Mouse (Mus musculus): ENCODE data around the gene Ncapd2.
A peak's percentile ranks its signal among the peaks of the same experiment; 100 is the strongest.

Gene Ncapd2

DNA sequence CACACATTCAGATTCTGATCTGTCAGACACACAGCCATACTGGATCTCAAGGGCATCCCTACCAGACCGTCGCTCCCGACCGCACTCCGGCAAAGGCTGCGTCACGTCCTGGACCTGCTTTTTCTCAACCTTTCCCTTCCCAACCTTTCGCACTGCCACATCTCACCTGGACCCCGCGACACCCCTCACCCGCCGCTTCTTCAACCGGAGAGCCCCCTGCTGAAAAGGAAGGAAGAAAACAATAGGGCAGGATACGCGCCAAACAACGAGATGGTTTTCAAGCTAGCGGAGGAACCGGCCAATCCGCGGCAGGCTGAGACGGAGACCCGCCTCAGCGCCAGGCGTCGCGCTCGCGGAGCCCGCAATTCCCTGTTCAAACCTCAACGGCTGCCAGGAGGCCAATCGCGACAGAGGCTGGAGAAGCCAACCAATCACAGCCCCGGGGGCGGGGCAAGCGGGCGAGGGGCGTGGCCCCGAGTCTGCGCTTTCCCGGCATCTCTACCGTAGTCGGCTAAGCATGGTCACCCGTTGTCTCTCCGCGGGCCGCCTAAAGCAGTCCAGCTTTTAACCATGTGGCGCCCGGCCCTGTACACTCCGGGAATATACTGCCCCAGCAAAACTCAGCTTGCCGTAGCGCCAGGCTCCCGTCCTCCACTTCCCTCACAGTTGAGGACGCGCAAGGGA is at the start of gene Ncapd2, which contains the start of gene Mrpl51:
TSS of gene Ncapd2 (minus strand) at position 370 of the 684 bp plus-strand sequence.
TSS of gene Mrpl51 (plus strand) at position 470 of the 684 bp plus-strand sequence.
- DNase-seq: peak; percentile 97

DNA sequence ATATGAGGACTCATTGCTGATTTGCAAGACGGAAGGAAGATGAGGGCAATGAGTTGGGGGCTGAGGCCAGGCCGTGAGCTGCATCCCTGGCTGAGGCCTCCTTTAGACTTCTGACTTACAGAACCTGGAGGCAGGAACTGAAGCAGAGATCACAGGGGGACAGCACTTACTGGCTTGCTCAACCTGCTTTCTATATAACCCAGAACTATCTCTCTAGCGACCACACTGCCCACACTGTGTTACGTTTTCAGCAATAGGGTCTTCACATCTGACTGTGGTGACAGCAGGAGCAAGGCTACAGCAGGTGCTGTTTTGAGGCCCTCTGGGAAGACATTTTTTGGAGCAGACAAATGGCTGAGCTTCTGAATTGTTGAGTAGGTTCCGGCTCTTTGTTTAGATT is 49.1 kb upstream of the Ncapd2 start:
- DNase-seq: no peak

DNA sequence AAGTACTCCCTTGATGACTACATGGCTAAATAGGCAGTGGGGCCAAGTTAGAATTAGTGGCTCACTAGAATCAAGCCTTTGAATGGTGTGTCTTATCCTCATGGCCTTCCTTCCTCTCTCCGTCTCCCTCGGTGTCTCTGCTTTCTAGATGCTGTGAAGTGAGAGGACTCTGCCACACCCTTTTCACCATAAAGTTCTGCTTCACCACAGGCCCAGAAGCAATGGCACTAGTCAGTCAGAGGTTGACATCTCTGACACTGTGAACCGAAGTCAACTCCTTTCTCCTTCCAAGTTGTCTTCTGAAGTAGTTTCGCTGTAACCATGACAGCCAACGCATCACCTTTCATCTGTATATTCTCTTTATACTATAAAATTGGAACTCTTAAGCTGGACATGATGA is 48.0 kb upstream of the Ncapd2 start:
- no peak for DNase-seq

DNA sequence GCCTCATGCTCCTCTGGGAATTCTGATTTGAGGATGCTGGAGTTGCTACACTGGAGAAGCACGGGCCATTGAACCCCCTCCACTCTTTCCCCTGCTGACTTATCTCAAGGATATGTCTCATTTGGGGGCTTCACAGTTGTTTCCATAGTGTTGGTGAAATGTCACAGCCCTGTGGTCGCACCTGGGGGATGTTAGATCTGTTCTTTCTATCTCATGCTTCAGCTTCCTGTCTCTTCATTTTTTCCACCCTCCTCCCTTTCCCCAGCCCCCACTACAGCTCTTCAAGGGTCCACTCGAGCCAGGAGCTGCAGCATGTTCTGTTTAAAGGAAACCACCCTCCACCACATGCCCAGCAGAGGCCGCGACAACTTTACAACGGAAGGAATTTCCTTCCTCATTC is 46.9 kb upstream of the Ncapd2 start:
- DNase-seq: no peak

DNA sequence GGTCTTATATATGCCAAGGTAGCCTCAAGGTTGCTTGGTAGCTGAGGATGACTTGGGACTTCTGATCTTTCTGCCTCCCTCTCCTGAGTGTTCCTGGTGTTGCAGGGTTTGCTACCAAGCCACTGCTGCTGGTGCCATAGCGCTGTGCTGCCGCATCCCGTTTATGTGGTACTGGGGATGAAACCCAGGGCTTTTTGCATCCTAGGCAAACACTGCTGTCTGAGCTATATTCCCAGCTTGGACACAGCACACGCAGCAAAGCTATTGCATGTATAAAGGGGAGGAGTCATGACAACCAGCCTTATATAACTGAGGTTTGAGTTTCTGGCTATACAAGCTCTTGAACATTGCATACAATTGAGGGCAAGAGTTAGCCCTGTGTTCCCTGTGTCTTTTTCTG is 45.9 kb upstream of the Ncapd2 start:
- no peak for DNase-seq

DNA sequence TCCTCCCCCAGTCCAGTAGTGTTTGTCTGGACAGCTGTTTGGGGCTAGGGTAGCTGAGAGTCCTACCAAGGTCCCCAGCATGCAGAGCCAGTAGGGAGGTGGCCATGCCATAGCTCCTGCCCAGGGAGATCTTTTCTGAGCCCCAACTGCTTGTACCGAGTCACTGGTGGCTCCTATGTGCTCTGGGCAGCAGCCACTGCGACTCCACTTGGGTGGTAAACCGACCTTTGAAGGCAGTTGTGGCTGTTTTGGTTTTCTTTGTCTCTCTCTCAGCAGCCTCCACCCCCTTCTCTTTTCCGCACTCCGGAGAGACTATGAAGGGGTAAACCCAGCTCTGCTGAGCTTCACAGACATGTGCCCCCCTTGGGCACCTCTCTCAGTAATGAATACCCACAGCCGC is 45.3 kb upstream of the Ncapd2 start, which contains the start of gene Cd27:
TSS of gene Cd27 (minus strand) at position 229 of the 400 bp plus-strand sequence.
- no peak for DNase-seq

DNA sequence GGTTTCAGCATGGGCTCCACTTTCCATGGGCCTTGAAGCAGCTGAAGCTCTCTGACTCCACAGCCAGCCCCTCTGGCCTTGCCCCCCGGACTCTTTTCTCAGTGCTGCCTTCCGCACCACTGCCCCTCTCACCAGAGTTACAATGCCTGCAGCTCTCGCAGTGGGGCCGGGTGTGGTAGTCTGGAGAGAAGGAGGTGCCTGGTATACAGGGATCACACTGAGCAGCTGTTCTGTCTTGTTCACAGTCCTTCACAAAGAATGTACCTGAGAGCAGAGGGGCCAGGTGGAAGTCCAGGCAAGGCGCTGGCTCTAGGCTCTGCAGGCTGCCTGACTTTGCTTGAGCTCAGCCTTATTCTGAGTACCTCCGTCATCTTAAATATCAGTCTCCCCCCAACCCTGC is 44.8 kb upstream of the Ncapd2 start:
- no peak for DNase-seq

DNA sequence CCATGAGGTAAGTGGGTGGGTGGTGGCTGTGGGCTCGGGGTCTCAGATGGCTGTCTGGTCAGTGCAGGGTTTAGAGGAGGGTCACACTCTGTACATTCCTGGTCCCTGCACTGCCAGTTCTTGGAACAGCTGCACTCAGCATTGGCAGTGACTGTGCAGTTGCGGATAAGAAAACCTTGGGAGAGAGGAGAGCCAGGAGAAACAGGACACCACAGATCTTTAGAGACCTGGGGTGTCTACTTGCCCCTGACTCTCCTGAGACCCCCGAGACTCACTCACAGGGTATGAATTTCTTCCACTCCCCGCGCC is 43.0 kb upstream of the Ncapd2 start:
- DNase-seq: no peak

DNA sequence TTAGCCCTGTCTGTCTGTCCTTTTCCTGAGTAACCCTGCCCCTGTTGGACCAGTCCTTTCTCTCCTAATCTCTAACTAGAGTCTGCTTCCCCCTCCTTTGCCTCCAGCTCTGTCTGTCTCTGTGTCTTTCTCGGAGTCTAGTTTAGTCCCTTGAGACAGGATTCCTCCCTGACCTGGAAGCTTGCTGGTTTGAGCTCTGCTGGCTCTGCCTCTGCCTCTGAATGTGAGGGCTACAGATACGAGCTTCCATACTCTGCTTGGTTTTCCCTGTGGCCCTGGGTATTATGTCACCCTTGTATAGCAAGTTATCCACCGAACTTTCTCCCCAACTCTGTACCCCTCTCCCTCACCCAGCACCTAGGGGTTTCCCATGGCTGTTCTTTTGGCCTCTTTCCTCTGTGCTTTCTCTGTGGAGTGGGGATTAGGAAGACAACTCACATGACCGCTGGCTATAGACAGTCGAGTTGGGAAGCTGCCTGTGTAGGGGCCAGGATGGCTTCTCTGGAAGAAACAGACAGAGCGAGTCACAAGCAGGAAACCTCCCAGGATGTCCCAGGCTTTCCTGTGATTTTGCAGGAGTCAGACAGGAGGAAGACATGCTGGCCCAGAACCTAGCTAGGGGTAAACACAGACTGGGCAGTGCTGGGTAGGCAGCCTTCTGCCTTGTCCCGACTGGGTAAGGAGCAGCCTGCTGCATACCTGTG is 42.5 kb upstream of the Ncapd2 start:
- peak; percentile 25 for DNase-seq

DNA sequence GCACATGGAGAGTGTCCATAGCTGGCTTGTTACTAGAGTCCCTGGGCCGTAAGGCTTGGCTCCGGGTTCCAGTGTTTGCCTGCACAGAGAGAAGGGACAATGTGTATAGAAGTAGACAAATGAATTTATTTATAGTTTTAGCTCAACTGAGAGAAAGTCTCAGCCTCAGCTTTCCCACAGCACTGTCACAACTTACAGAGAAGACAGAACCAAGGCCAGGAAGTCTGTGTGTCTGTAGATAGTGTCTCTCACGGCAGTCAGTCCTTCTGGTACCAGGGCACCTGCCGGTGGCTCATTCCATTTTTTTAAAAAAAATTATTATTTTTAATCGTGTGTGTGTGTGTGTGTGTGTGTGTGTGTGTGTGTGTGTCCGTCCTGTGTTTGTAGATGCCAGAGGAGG is 41.0 kb upstream of the Ncapd2 start:
- DNase-seq: no peak

DNA sequence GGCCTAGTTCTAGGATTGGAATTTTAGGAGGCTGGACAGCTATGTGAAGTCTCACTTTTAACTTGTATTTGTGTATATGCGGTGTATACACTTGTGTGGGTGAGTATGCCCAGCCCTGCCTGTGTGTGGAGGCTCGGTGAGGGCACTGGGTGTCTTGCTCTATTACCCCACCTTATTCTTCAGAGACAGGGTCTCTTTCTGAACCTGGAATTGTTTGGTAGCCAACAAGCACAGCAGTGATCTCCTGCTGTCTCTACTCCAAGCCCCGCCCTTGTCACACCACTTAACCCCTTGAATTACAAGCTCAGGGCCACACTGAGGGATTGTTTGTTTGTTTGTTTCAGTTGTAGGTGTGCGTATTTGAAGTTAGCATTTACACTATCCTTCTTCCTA is 40.5 kb upstream of the Ncapd2 start:
- no peak for DNase-seq

DNA sequence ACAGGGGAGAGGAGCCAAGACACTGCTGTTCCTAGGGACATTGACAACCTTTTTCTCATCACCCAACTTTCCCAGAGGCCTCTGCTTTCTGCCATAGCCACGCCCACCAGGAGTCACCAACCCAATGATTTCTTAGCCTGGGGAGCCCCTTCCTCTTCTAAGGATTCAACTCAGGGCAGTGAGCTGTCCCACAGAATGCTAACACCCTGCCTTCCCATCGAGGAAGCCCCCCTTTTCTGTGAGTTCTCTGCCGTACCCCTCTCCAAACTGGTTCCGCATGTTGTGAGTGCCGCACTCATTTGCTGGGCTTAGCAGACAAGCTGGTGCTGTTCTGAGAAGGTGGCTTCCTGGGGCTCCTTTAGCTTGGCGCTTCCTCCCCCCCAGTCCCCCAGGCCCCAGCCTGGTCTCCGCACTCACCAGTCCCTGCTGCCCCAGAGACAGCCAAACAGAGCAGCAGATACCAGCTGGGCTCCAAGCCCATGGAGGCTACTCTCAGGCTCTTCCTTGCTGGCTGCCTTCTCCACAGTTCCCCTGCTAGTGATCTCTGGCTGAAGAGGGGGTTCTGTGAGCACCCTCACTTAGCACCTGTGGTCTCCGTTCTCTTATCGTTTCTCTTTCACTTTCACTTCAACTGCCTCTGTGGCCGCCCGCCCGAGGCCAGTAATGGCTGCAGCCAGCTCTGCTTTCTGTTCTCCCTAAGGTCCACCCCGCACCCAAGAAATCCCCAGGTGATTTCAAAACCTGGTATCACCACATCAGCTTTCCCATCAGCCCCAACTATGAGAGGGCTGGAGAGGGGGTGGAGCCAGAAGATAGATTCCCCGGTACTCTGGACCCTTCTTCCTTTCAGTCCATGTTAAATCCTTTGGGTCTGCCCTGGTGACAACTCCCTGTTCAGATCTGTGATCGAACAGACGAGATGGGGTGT is 39.9 kb upstream of the Ncapd2 start, which contains the start of gene Tapbpl:
TSS of gene Tapbpl (minus strand) at position 744 of the 928 bp plus-strand sequence.
- peak; percentile 71 for DNase-seq

DNA sequence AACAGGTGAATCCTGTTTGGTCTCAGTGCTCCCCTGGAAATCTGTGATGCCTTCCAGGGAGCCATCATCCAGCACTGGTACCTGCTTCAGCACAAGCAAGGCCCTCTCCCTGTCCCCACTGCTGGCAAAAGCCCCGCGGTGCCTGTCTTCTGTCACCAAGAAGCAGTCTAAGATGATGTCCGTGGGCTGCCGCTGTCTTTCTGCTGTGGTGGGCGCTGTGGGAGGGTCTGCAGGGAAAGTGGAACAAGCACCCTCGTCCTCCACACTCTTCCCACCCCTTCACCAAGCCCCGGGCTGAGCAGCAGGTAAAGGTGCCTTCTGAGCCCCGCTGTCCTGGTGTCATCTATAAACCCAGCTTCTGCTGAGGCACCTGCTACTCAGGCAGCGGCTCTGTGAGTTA is 39.1 kb upstream of the Ncapd2 start:
- no peak for DNase-seq

DNA sequence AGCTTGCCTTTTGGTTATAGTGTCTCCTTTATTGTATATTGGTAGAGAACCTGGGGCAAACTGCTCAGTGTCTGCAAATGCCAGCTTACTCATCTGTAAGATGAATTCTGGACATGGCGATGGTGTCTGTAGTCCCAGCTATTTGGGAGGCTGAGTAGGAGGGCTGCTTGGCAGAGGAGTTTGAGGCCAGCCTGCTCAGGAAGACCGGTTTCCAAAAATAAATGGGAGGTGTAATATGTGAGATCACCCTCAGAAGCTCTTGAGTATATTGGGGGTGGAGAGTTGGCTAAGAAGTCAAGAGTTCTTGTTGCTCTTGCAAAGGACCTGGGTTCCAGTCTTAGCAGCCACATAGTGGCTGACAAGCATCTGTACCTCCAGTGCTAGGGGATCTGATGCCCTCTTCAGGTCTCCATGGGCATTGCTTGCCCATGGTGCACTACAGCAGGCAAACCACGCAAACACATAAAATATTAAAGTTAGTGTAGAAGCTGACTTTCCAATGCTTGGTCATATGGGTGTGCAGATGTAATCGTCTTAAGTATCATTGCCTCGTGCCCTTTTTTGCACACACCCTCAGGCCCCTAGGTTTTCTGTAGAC is 34.1 kb upstream of the Ncapd2 start:
- peak; percentile 33 for DNase-seq

DNA sequence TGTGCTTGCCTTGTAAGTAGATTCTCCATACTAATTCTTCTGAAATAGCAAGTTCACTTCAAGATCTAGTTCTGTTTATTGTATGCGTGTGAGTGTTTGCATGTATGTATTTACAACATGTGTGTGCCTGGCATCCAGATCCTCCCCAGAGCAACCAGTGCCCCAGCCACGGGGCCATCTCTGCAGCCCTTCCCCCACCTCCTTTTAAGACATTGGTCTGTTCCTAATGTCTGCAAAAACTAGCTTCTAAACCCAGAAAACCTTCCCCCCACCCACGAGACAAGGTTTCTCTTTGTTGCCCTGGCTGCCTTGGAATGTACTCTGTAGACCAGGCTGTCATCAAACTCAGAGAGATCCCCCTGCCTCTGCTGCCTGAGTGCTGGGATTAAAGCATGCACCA is 31.1 kb upstream of the Ncapd2 start:
- no peak for DNase-seq

DNA sequence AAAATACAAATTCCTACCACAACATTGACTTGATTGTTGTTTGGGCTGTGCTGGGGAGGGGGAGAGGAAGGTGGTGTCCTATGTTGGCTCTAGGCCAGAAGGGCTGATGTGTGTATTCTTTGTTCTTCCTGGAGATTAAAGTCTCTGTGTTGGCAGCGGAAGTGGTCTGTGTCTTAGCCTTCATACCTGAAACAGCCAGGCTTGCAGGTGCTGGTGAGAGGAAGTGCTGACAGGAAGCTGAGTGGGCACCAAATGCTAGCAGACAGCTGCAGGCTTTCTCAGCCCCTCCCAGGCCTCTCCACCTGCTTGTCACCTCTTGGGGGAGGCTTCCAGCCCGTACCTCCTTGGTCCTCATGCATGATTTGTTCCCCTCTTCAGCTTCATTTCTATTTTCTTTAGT is 30.6 kb upstream of the Ncapd2 start:
- DNase-seq: no peak

DNA sequence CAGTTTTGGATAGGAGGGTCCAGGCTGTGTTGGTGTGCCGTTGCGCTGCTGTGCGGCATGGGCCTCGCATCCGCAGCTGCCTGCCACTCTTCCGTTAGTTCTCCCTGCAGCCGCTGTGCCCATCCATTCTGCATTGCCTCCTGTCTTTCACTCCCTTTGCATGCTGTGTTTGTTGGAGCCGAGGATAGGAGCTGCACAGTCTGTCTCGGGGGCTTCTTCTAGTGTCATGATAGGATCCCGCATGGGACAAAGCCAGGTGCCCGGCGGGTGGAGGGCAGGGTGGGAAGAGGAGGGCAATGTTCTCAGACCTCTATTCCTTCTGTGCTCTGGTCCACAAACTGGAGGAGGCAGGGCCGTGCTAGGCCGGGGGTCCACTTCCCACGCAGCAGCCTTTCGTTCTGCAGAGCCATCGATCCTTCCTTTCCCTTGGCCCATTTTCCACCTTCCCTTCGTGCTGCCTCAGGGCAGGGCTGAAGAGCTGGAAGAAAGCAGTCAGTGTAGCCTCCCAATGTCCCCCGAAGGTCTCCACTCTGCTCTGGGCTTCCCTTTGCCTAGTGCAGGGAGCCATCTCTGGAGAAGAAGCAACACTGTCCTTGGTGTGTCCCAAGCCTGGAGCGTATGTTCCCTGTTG is 29.7 kb upstream of the Ncapd2 start:
- no peak for DNase-seq

DNA sequence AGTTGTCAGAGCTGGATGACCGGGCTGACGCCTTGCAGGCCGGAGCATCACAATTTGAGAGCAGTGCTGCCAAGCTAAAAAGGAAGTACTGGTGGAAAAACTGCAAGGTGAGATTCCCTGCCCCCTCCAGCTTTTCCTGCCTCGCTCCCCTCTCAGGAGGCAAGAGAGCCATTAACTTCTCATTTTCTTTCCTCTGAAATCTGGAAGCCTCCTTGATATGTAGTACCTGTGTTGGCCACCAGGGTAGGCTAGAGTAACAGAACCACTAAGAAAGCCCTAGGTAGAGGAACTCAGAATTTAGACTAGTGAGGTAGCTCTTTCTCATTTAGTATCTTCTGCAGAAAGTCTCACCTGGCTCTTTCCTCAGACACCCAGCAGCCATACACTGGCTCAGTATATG is 27.5 kb upstream of the Ncapd2 start:
- peak; percentile 63 for DNase-seq

DNA sequence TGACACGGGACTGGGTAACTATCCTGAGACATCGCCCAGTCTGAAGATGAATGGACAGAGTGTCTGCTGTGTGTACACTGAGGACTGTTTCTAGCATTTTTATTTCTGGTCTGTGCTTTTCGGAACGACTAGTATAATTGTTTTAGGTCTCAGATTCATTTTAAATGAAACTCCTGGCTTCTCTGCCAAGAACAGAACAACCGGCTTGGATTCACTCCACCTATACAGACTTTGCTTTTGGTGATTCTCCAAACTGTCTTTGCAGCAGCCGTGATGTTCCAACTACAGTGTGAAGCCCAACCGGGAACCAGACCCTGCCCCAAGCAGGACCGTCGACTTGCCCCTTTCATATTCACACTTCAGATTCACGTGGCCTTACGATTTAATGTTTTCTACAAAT is 26.4 kb upstream of the Ncapd2 start:
- no peak for DNase-seq

DNA sequence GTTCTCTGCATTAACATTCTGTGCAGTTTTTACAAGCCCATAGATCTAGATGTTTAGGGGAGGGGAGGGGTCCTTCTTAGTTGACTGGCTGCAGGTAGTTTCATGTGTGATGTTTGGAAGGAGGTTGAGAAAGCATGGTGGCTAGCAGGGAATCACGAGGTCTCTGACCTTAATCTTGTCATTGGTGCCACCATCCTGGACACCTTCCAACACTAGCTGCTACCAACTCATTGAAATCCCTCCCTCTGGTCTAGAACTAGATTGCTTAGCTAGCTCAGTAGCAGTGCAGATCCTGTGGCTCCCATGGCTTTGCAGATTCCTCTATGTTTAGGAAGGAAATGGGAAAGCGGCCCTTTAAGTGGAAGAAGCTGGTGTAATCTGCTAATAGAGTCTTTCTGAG is 25.4 kb upstream of the Ncapd2 start:
- DNase-seq: no peak

DNA sequence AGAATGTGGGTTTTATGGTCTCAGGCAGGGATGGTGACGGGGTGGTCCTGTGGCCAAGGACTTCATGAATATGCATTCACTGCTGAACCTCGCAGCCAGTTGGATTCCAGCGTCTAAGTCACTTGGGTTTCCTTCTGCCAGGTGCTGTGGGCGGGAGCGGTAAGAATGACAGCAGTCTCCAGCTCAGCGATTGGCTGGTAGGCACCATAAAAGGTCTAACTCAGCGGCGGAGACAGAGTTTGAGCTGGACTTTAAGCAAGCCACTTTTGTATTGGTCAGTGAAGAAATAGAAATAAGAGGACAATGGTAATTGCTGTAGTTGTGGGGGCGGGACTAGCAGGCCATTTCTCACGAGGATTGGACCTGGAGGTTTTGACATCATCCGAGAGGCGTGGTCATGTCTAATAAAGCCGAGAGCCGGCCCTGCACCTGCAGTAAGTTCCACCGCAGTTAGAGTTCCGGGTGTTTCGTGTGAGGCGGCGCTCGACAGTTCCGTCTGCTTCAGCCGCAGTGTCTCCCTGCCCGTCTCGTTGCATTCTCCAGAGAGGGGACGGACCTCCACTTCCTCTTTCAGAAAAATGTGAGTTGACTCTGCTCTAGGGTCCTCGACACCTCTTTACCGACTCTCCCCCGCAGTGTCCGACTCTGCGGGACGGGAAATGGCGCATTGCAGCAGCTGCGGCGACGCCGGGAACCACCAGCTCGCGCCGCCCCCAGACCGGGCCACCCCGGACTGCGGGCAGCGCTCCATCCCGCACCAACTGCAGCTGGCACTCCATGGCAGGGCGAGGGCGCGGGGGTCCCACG is 23.9 kb upstream of the Ncapd2 start, which contains the start of gene Vamp1:
TSS of gene Vamp1 (plus strand) at position 404 of the 807 bp plus-strand sequence.
- peak; percentile 97 for DNase-seq

DNA sequence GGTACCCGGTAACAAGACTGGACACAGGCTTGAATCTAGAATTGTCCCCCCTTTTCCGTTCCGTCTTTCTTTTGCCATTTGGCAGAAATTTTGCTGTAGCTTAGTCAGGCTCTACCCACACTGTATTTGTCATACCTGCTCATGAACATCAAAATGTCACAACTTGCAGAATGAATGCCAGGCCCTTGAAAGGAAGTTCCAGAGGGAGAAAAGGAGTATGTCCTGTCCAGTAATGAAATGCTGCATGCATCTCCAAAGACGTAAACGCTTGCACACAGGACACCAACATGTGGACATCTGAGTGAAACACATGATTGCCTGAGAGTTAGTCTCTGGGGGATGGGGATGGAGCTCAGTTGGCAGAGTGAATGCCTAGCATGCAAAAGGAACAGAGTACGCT is 22.2 kb upstream of the Ncapd2 start:
- no peak for DNase-seq

Measured in kidney, adult 18-20 months (tissue).